ENCODE assay signal across 8 mouse cellular contexts in genomic region chr4:95051311-95051871, GRCm38 (mm10). TPM values are rescaled to one million over a fixed set of nuclear protein-coding genes. Genes with fewer than 3 reads are reported as not detected.
DNase-seq lines count a peak whose midpoint lies in the region; ATAC-seq and TF ChIP-seq lines count a peak whose summit lies in the region.

No protein-coding gene starts in this region.

- peak overlapping the region; percentile 51 for H3ac ChIP-seq in myocyte (ENCODE audit: control insufficient read depth, insufficient read length)

- peak; percentile 52 to 75 for DNase-seq in cerebellum, adult 18-20 months
- DNase-seq in cerebellum, adult 9-10 months, result no peak
- DNase-seq in cerebellum, postnatal 14 days, result peak; percentile 58 to 72
- peak; percentile 62 for DNase-seq in gastrocnemius, adult 18-20 months (ENCODE audit: low spot score)

- peak overlapping the region; percentile 76 for H3K4me3 ChIP-seq in intestine, embryonic 16.5 days (ENCODE audit: low read length)
- peak overlapping the region; percentile 69 for H3K4me3 ChIP-seq in liver, embryonic 12.5 days
- peak overlapping the region; percentile 100 for H3K4me3 ChIP-seq in myocyte
- peak overlapping the region; percentile 93 for H3K4me3 ChIP-seq in stomach, embryonic 16.5 days (replicated peaks; ENCODE audit: low read length)

- H3K9ac ChIP-seq in intestine, embryonic 16.5 days (ENCODE audit: low read depth, low read length), result peak overlapping the region; percentile 92
- peak overlapping the region; percentile 78 for H3K9ac ChIP-seq in liver, embryonic 12.5 days
- H3K9ac ChIP-seq in stomach, embryonic 16.5 days (ENCODE audit: low read length), result peak overlapping the region; percentile 98

- no peaks in the 10 kb centered on the region for H3K9me3 ChIP-seq in intestine, embryonic 16.5 days (ENCODE audit: control insufficient read depth, low read length)
- no peaks in the 10 kb centered on the region for H3K9me3 ChIP-seq in liver, embryonic 12.5 days (replicated peaks)
- no peaks in the 10 kb centered on the region for H3K9me3 ChIP-seq in stomach, embryonic 16.5 days (replicated peaks; ENCODE audit: control insufficient read depth, low read length)

- ATAC-seq in intestine, embryonic 16.5 days, result peak; percentile 4; the same call in 1 of the 2 replicates
- ATAC-seq in liver, embryonic 12.5 days, result peak; percentile 8
- ATAC-seq in stomach, embryonic 16.5 days (ENCODE audit: insufficient read depth, low FRiP score), result no peak

- H3K36me3 ChIP-seq in intestine, embryonic 16.5 days (ENCODE audit: control insufficient read depth, insufficient read depth, low read length), result no peaks in the 10 kb centered on the region
- no peaks in the 10 kb centered on the region for H3K36me3 ChIP-seq in liver, embryonic 12.5 days
- no peaks in the 10 kb centered on the region for H3K36me3 ChIP-seq in myocyte (ENCODE audit: control insufficient read depth, insufficient read depth)
- no peaks in the 10 kb centered on the region for H3K36me3 ChIP-seq in stomach, embryonic 16.5 days (ENCODE audit: control insufficient read depth, insufficient read depth, low read length)

- peak overlapping the region; percentile 63 for H3K4me2 ChIP-seq in intestine, embryonic 16.5 days (ENCODE audit: low read depth, low read length)
- peak overlapping the region; percentile 94 for H3K4me2 ChIP-seq in liver, embryonic 12.5 days
- H3K4me2 ChIP-seq in myocyte (ENCODE audit: low read depth), result peak overlapping the region; percentile 37
- H3K4me2 ChIP-seq in stomach, embryonic 16.5 days (ENCODE audit: low read depth, low read length), result peak overlapping the region; percentile 54

- H3K27ac ChIP-seq in intestine, embryonic 16.5 days (ENCODE audit: low read length), result peak overlapping the region; percentile 100
- H3K27ac ChIP-seq in liver, embryonic 12.5 days, result peak overlapping the region; percentile 88
- peak overlapping the region; percentile 99 for H3K27ac ChIP-seq in stomach, embryonic 16.5 days (ENCODE audit: low read length)

- no peaks in the 10 kb centered on the region for H3K27me3 ChIP-seq in intestine, embryonic 16.5 days (replicated peaks; ENCODE audit: control insufficient read depth, insufficient read depth, low read length)
- peaks cover 53% of the 10 kb centered on the region for H3K27me3 ChIP-seq in liver, embryonic 12.5 days (replicated peaks)
- no peaks in the 10 kb centered on the region for H3K27me3 ChIP-seq in myocyte (ENCODE audit: control insufficient read depth, insufficient read depth, insufficient read length)
- no peaks in the 10 kb centered on the region for H3K27me3 ChIP-seq in stomach, embryonic 16.5 days (ENCODE audit: control insufficient read depth, insufficient read depth, low read length)

- peaks cover 9% of the 10 kb centered on the region for H3K4me1 ChIP-seq in intestine, embryonic 16.5 days (ENCODE audit: control insufficient read depth, insufficient read depth, low read length)
- peaks cover 33% of the 10 kb centered on the region for H3K4me1 ChIP-seq in liver, embryonic 12.5 days
- H3K4me1 ChIP-seq in stomach, embryonic 16.5 days (ENCODE audit: control insufficient read depth, insufficient read depth, low read length), result peaks cover 20% of the 10 kb centered on the region

- H3K79me2 ChIP-seq in myocyte (ENCODE audit: control insufficient read depth, insufficient read depth), result peaks cover 30% of the 10 kb centered on the region

- peak; percentile 30 for TF ChIP-seq POLR2A in myocyte (IDR thresholded peaks at IDR 0.05; ENCODE audit: insufficient read length, low read depth)

- under 1% methylated on average over 54 of the region's 54 CpGs for WGBS in intestine, embryonic 16.5 days
- under 1% methylated on average over 54 of the region's 54 CpGs for WGBS in liver, embryonic 12.5 days (ENCODE audit: insufficient replicate concordance)
- WGBS in stomach, embryonic 16.5 days, result under 1% methylated on average over 54 of the region's 54 CpGs

TF ChIP-seq in myocyte, 11 proteins besides CTCF, POLR2A, EP300 and RAD21:
- TF ChIP-seq MAX (IDR thresholded peaks at IDR 0.05; ENCODE audit: low read depth) (no peak), E2F4 (IDR thresholded peaks at IDR 0.05; ENCODE audit: insufficient read depth) (no peak), MYOG (IDR thresholded peaks at IDR 0.05; ENCODE audit: control insufficient read depth in 1 of 3, insufficient read depth in 1 of 3, insufficient read length in 2 of 3, low read depth in 2 of 3) (peak in 1 of 3 experiments; percentile 45), CEBPB (IDR thresholded peaks at IDR 0.05; ENCODE audit: insufficient read depth, poor library complexity, severe bottlenecking) (no peak), POLR2AphosphoS2 (IDR thresholded peaks at IDR 0.05; ENCODE audit: insufficient read length, low read depth) (peak; percentile 38), REST (IDR thresholded peaks at IDR 0.05; ENCODE audit: insufficient read depth, insufficient read length) (no peak), TCF12 (IDR thresholded peaks at IDR 0.05; ENCODE audit: insufficient read depth, poor library complexity, severe bottlenecking) (no peak), MYOD1 (IDR thresholded peaks at IDR 0.05; ENCODE audit: control insufficient read depth in 1 of 3, insufficient read length in 2 of 3, low read depth in 2 of 3) (peak in 1 of 3 experiments; percentile 1)

RNA-seq across cellular contexts. Expression of gene Jun, which starts 0.6 kb away (rescaled TPM):
- 100 to 1,000 TPM in 1 of 2 experiments, 10 to 100 TPM in 1; 56.8 to 140 TPM for total RNA-seq in gastrocnemius, adult 18-20 months (2021)
- polyA plus RNA-seq in intestine, embryonic 16.5 days (2015; fragmentation: Nextera tagmentation; extraction: Ambion mirVana), result 68.6 and 74.6 TPM in 2 replicates
- polyA plus RNA-seq in liver, embryonic 12.5 days (2016; fragmentation: Nextera tagmentation; extraction: Ambion mirVana), result 12.0 and 12.2 TPM in 2 replicates
- 51.3 TPM for polyA plus RNA-seq in myocyte (2012; fragmentation: generic; extraction: Trizol)
- 90.7 and 107 TPM in 2 replicates for polyA plus RNA-seq in stomach, embryonic 16.5 days (2015; fragmentation: Nextera tagmentation; extraction: Ambion mirVana)

Comparison
In these comparisons a context has a peak if more than half of its experiments do, and no peak if none do; other contexts are left out.
1. H3K4me2 ChIP-seq: peak in every context shown above with its lines; median percentile 94 in liver, embryonic 12.5 days; 63 in intestine, embryonic 16.5 days; 54 in stomach, embryonic 16.5 days; 37 in myocyte.